In genomic region chr15:78804326-78804725, GRCm38 (mm10) we compare ENCODE assay signal across 14 mouse cellular contexts. TPM values are rescaled to one million over a fixed set of nuclear protein-coding genes. Genes with fewer than 3 reads are reported as not detected.
DNase-seq lines count a peak whose midpoint lies in the region; ATAC-seq and TF ChIP-seq lines count a peak whose summit lies in the region.
"Had no signal": no experiment of that assay in that cellular context is flagged by ENCODE, and none has a peak within 500 bp of the region (broad histone marks: within the 10 kb centered on the region; RNA-seq: fewer than 3 reads in every experiment).

No protein-coding gene starts in this region.

- no peak overlapping the region for H3K4me2 ChIP-seq in heart, embryonic 12.5 days
- no peak overlapping the region for H3K4me2 ChIP-seq in heart, embryonic 16.5 days (ENCODE audit: low read depth, low read length)
- H3K4me2 ChIP-seq: limb, embryonic 15.5 days had no signal

- peaks cover 35% of the 10 kb centered on the region for H3K4me1 ChIP-seq in heart, embryonic 12.5 days (replicated peaks)
- H3K4me1 ChIP-seq in heart, embryonic 16.5 days (ENCODE audit: control insufficient read depth, insufficient read depth, low read length) = peaks cover 36% of the 10 kb centered on the region
- H3K4me1 ChIP-seq in small intestine, adult 2 months (ENCODE audit: control insufficient read depth, insufficient read depth, insufficient read length, low read length) = peaks cover 36% of the 10 kb centered on the region

- H3K9me3 ChIP-seq in heart, embryonic 12.5 days (replicated peaks) = no peaks in the 10 kb centered on the region
- H3K9me3 ChIP-seq in heart, embryonic 16.5 days (replicated peaks; ENCODE audit: control insufficient read depth, low read length) = no peaks in the 10 kb centered on the region
- H3K9me3 ChIP-seq: embryonic facial prominence, embryonic 10.5 days; limb, embryonic 15.5 days had no signal

- peaks cover 41% of the 10 kb centered on the region for H3K27me3 ChIP-seq in heart, embryonic 12.5 days (replicated peaks)
- peaks cover 9% of the 10 kb centered on the region for H3K27me3 ChIP-seq in heart, embryonic 16.5 days (ENCODE audit: control insufficient read depth, insufficient read depth, low read length)
- H3K27me3 ChIP-seq in small intestine, adult 2 months (ENCODE audit: control insufficient read depth, insufficient read depth, low read length) = no peaks in the 10 kb centered on the region

- no peak overlapping the region for H3K4me3 ChIP-seq in heart, embryonic 12.5 days
- H3K4me3 ChIP-seq in heart, embryonic 16.5 days (ENCODE audit: low read length) = no peak overlapping the region
- H3K4me3 ChIP-seq in small intestine, adult 2 months (ENCODE audit: low read depth, low read length) = no peak overlapping the region
- H3K4me3 ChIP-seq: limb, embryonic 15.5 days; myocyte had no signal

- no peak for TF ChIP-seq POLR2A in small intestine, adult 2 months (IDR thresholded peaks at IDR 0.05; ENCODE audit: low read depth, low read length)

- no peak for ATAC-seq in heart, embryonic 12.5 days (ENCODE audit: insufficient number of reproducible peaks, low FRiP score)
- ATAC-seq in heart, embryonic 16.5 days (replicated peaks; ENCODE audit: extremely low read depth, insufficient read depth, low FRiP score) = no peak

- intact Hi-C loops in heart, postnatal 25 days (cut with DNase I) = loop anchor here (1.0 kb wide), 1 partner anchor 18 kb away; no protein-coding TSS in a partner anchor

- 0 out of 2 replicates have a peak overlapping the region, but pooled peaks have one; percentile 10 for H3K27ac ChIP-seq in heart, embryonic 12.5 days (ENCODE audit: poor library complexity, severe bottlenecking)
- H3K27ac ChIP-seq in heart, embryonic 16.5 days (ENCODE audit: low read length) = peak overlapping the region; percentile 90
- H3K27ac ChIP-seq in small intestine, adult 2 months (ENCODE audit: insufficient read depth, low read depth, low read length) = peak overlapping the region; percentile 66
- H3K27ac ChIP-seq: embryonic facial prominence, embryonic 10.5 days; limb, embryonic 15.5 days had no signal

- H3K9ac ChIP-seq in heart, embryonic 12.5 days = no peak overlapping the region
- no peak overlapping the region for H3K9ac ChIP-seq in heart, embryonic 16.5 days (ENCODE audit: low read length)
- H3K9ac ChIP-seq: limb, embryonic 15.5 days had no signal

- no peaks in the 10 kb centered on the region for H3K36me3 ChIP-seq in heart, embryonic 12.5 days
- H3K36me3 ChIP-seq in heart, embryonic 16.5 days (ENCODE audit: control insufficient read depth, insufficient read depth) = no peaks in the 10 kb centered on the region; the same call in 1 of the 2 replicates
- H3K36me3 ChIP-seq in small intestine, adult 2 months (ENCODE audit: control insufficient read depth, insufficient read depth, low read length) = no peaks in the 10 kb centered on the region
- H3K36me3 ChIP-seq: embryonic facial prominence, embryonic 10.5 days; limb, embryonic 15.5 days had no signal

- no peak for TF ChIP-seq CTCF in small intestine, adult 2 months (IDR thresholded peaks at IDR 0.05; ENCODE audit: extremely low read depth, insufficient read length, insufficient replicate concordance, low read depth, low read length)

- DNase-seq in heart, postnatal 25 days (ENCODE audit: low spot score) = no peak
- DNase-seq in kidney, postnatal 10 days = peak; percentile 69
- DNase-seq in layer of hippocampus, adult 9-11 months = no peak
- no peak for DNase-seq in MN1 (ENCODE audit: low spot score)
- DNase-seq in urinary bladder, adult 18-20 months (ENCODE audit: low spot score in 2 of 2) = no peak
- DNase-seq: right cerebral cortex, adult 18-20 months; thymus, postnatal 25 days had no signal

- 21% methylated on average over 6 of the region's 6 CpGs for WGBS in heart, embryonic 12.5 days
- 29% methylated on average over 6 of the region's 6 CpGs for WGBS in heart, embryonic 16.5 days
- WGBS in small intestine, adult 2 months = 13% methylated on average over 6 of the region's 6 CpGs

RNA-seq across cellular contexts. Expression of gene Card10, which starts 1.5 kb away (rescaled TPM):
- 6.1 and 7.5 TPM in 2 replicates for polyA plus RNA-seq in heart, embryonic 12.5 days (2016; fragmentation: Nextera tagmentation; extraction: Ambion mirVana)
- 10 to 100 TPM; 14.8 to 18.3 TPM for total RNA-seq in heart, postnatal 25 days (2021)
- polyA plus RNA-seq in heart, embryonic 16.5 days (2015; fragmentation: Nextera tagmentation; extraction: Ambion mirVana) = 6.3 and 7.4 TPM in 2 replicates
- polyA plus RNA-seq in small intestine, adult 2 months (2012; rRNA removed) = 15.8 and 28.3 TPM in 2 replicates

RNA-seq across cellular contexts. Expression of gene Mfng, which starts 31.1 kb away (rescaled TPM):
- polyA plus RNA-seq in heart, embryonic 12.5 days (2016; fragmentation: Nextera tagmentation; extraction: Ambion mirVana) = 7.3 and 7.9 TPM in 2 replicates
- total RNA-seq in heart, postnatal 25 days (2021) = 10 to 100 TPM; 11.6 to 13.2 TPM
- polyA plus RNA-seq in heart, embryonic 16.5 days (2015; fragmentation: Nextera tagmentation; extraction: Ambion mirVana) = 19.6 and 19.8 TPM in 2 replicates
- 4.7 and 7.9 TPM in 2 replicates for polyA plus RNA-seq in small intestine, adult 2 months (2012; rRNA removed)

RNA-seq across cellular contexts. Expression of gene Cdc42ep1, which starts 38.1 kb away (rescaled TPM):
- 40.5 and 40.8 TPM in 2 replicates for polyA plus RNA-seq in heart, embryonic 12.5 days (2016; fragmentation: Nextera tagmentation; extraction: Ambion mirVana)
- 10 to 100 TPM; 34.1 to 41.0 TPM for total RNA-seq in heart, postnatal 25 days (2021)
- 29.4 and 38.7 TPM in 2 replicates for polyA plus RNA-seq in heart, embryonic 16.5 days (2015; fragmentation: Nextera tagmentation; extraction: Ambion mirVana)
- 18.9 and 26.0 TPM in 2 replicates for polyA plus RNA-seq in small intestine, adult 2 months (2012; rRNA removed)
- total RNA-seq: CH12.LX had no signal

RNA-seq across cellular contexts. Expression of gene Lgals2, which starts 51.0 kb away (rescaled TPM):
- 0.84 TPM in 1 of 2 replicates, not detected in the other for polyA plus RNA-seq in heart, embryonic 12.5 days (2016; fragmentation: Nextera tagmentation; extraction: Ambion mirVana)
- under 1 TPM; 0.62 to 0.64 TPM for total RNA-seq in heart, postnatal 25 days (2021)
- polyA plus RNA-seq in heart, embryonic 16.5 days (2015; fragmentation: Nextera tagmentation; extraction: Ambion mirVana) = 2.2 TPM in 1 of 2 replicates, not detected in the other
- polyA plus RNA-seq in small intestine, adult 2 months (2012; rRNA removed) = 637 and 2,134 TPM in 2 replicates
- total RNA-seq: CH12.LX had no signal
- polyA plus RNA-seq: embryonic facial prominence, embryonic 10.5 days had no signal

Comparison
In these comparisons a context has a peak if more than half of its experiments do, and no peak if none do; other contexts are left out.
1. H3K27ac ChIP-seq: peak in every context shown above with its lines; median percentile 90 in heart, embryonic 16.5 days; 66 in small intestine, adult 2 months; 10 in heart, embryonic 12.5 days.